Mouse (Mus musculus) kidney, postnatal 0 days (tissue): Measurements from ENCODE around the gene Jph2. TPM values are rescaled to one million over a fixed set of nuclear protein-coding genes. Genes with fewer than 3 reads are reported as not detected.
A peak's percentile ranks its signal among the peaks of the same experiment; 100 is the strongest.

Experiments
- ATAC-seq: fragments of 200-750 bp; cut with Nextera tagmentation; replicated peaks from 2 replicates; pipeline ENCODE4 v1.8.0; 2017; ENCODE audit warnings: low read depth, moderate number of reproducible peaks, moderate TSS enrichment, moderate library complexity; ENCODE audit not compliant: low FRiP score
- DNase-seq: peaks from one replicate; pipeline ENCODE4 v3.0.0-alpha.2; 2016; ENCODE audit warnings: low spot score
- H3K27ac ChIP-seq: fragments of 300-500 bp; sonication (generic); 2 replicates; pipeline ENCODE4 v1.5.1; 2014; ENCODE audit warnings: mild to moderate bottlenecking
- H3K27me3 ChIP-seq: fragments of 300-500 bp; sonication (generic); 2 replicates; pipeline ENCODE4 v1.6.1; 2014; ENCODE audit warnings: low read length, mixed read lengths; ENCODE audit not compliant: insufficient read depth
- H3K36me3 ChIP-seq: fragments of 300-500 bp; sonication (generic); 2 replicates; pipeline ENCODE4 v1.6.1; 2014; ENCODE audit warnings: low read length, mixed read lengths; ENCODE audit not compliant: insufficient read depth
- H3K4me1 ChIP-seq: fragments of 300-500 bp; sonication (generic); replicated peaks from 2 replicates; pipeline ENCODE4 v1.6.1; 2014; ENCODE audit warnings: antibody characterized with exemption, low read length, mixed read lengths; ENCODE audit not compliant: insufficient read depth
- H3K4me2 ChIP-seq: fragments of 300-500 bp; sonication (generic); 2 replicates; pipeline ENCODE4 v1.6.1; 2014; ENCODE audit warnings: mild to moderate bottlenecking, low read length, moderate library complexity, mixed read lengths
- H3K4me3 ChIP-seq: fragments of 300-500 bp; sonication (generic); replicated peaks from 2 replicates; pipeline ENCODE4 v1.5.1; 2014; ENCODE audit warnings: low read depth, low read length
- H3K9ac ChIP-seq: fragments of 300-500 bp; sonication (generic); 2 replicates; pipeline ENCODE4 v1.6.1; 2014; ENCODE audit warnings: low read depth, low read length
- H3K9me3 ChIP-seq: fragments of 300-500 bp; sonication (generic); replicated peaks from 2 replicates; pipeline ENCODE4 v1.6.1; 2016; ENCODE audit warnings: low read length, inconsistent platforms, mixed read lengths
- CTCF ChIP-seq: IDR thresholded peaks from 2 replicates; pipeline ENCODE4 v1.5.1; 2016; ENCODE audit warnings: antibody characterized with exemption, low read depth, mild to moderate bottlenecking, moderate library complexity
- WGBS: fragments of 180-500 bp; shearing (Covaris S2); extraction: QIAGEN DNeasy Blood & Tissue Kit; methylation state at CpG from one replicate; pipeline ENCODE4 v1.1.7; 2014; 5-methylcytosine and 5-hydroxymethylcytosine counted together
- polyA plus RNA-seq: library from polyadenylated mRNA; unstranded; fragments of >200 nt; fragmentation: Nextera tagmentation; extraction: Ambion mirVana; gene quantifications from 2 replicates; pipeline ENCODE4 v1.2.1, GENCODE M21; 2015

Jph2 gene
- polyA plus RNA-seq, 1 experiment from 2014 or later = 3.5 TPM

GRCm38 (mm10) chr2:163332368-163333055 lies 65.3 kb downstream of the Jph2 start:
- Histone ChIP-seq H3K4me2 (no peak overlapping the region), H3K9me3 (no peaks in the 10 kb centered on the region), H3K36me3 (no peaks in the 10 kb centered on the region), H3K4me3 (no peak overlapping the region), H3K27ac (no peak overlapping the region), H3K9ac (no peak overlapping the region), H3K4me1 (no peaks in the 10 kb centered on the region), H3K27me3 (no peaks in the 10 kb centered on the region)
- TF ChIP-seq CTCF = no peak
- ATAC-seq (no peak), DNase-seq (no peak)
- 70% methylated on average over 13 of the region's 13 CpGs for WGBS

DNA sequence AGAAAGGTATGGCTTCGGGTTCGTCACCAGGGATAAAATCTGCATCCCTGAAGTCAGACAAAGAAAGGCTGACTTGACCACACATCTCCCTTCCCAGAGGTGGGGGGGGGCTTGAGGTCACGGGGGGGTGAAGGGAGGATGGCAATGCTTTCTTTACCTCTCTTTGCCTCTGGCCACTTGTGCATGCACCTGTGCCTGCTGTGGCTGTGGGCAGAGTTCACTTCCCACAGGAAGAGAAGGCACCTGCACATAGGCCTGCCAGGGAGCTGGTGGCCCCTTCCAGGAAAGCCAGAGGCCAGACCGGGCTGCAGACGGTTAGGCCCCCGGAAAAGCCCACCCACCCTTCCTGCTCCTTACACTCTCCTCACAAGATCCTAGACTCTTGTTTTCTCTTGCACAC lies 66.4 kb downstream of the Jph2 start:
- H3K36me3 ChIP-seq = no peaks in the 10 kb centered on the region
- no peaks in the 10 kb centered on the region for H3K4me1 ChIP-seq
- no peak overlapping the region for H3K4me3 ChIP-seq
- ATAC-seq = no peak
- H3K27ac ChIP-seq = no peak overlapping the region
- no peak overlapping the region for H3K4me2 ChIP-seq
- TF ChIP-seq CTCF = no peak
- no peaks in the 10 kb centered on the region for H3K9me3 ChIP-seq
- no peak overlapping the region for H3K9ac ChIP-seq
- DNase-seq = no peak
- WGBS = 78% methylated on average over 6 of the region's 6 CpGs
- H3K27me3 ChIP-seq = no peaks in the 10 kb centered on the region

DNA sequence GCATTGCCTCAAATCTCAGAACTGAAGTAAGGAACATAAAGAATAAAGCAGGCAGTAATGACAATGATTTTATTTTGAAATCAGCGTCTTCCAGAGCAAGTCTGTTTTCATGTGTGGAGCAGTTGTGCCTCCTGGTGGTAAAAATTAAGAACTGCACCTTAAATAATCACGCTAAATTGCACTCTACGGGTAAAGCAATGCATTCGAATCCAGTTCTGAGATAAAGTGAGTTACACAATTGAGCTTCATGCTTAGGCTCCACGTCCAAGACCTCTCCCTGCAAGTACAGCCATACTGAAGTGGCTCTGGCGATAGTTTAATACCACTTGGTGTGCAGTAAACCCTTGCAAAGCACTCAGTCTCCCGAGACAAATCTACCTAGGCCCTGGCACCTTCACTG lies 67.1 kb downstream of the Jph2 start:
- no peaks in the 10 kb centered on the region for H3K9me3 ChIP-seq
- peak; percentile 92 for TF ChIP-seq CTCF
- DNase-seq = peak; percentile 64
- 22% methylated on average over 7 of the region's 7 CpGs for WGBS
- no peak overlapping the region for H3K27ac ChIP-seq
- H3K4me2 ChIP-seq = no peak overlapping the region
- H3K4me3 ChIP-seq = no peak overlapping the region
- no peak overlapping the region for H3K9ac ChIP-seq
- H3K36me3 ChIP-seq = no peaks in the 10 kb centered on the region
- no peak for ATAC-seq
- H3K27me3 ChIP-seq = no peaks in the 10 kb centered on the region
- no peaks in the 10 kb centered on the region for H3K4me1 ChIP-seq

GRCm38 (mm10) chr2:163323163-163323562 lies 74.6 kb downstream of the Jph2 start:
- DNase-seq (no peak), ATAC-seq (no peak)
- Histone ChIP-seq H3K4me3 (no peak overlapping the region), H3K4me2 (no peak overlapping the region), H3K27ac (no peak overlapping the region), H3K9ac (no peak overlapping the region), H3K4me1 (no peaks in the 10 kb centered on the region), H3K27me3 (0 out of 2 replicates have a peak, but pooled peaks cover 9% of the 10 kb centered on the region), H3K36me3 (no peaks in the 10 kb centered on the region), H3K9me3 (no peaks in the 10 kb centered on the region)
- no peak for TF ChIP-seq CTCF
- 31% methylated on average over 1 of the region's 1 CpGs for WGBS

DNA sequence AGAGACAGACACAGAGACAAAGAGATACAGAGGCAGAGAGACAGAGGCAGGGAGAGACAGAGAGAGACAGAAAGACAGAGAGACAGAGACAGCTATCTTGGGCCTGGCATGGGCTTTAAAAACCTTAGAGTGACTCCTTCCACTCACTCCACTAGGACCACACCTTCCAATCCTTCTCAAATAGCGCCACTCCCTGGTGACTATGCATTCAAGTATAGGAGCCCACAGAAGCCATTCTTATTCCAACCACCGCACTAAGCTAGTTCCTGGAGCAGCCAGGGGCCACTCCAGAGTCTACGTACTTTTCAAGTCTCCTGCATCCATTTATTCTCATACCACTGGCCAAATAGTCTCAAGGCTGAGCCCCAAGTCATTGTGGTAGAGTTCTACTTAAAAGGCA lies 79.0 kb downstream of the Jph2 start:
- no peaks in the 10 kb centered on the region for H3K4me1 ChIP-seq
- ATAC-seq (no peak), DNase-seq (no peak)
- H3K4me2 ChIP-seq = no peak overlapping the region
- H3K27me3 ChIP-seq = 0 out of 2 replicates have a peak, but pooled peaks cover 9% of the 10 kb centered on the region
- no peaks in the 10 kb centered on the region for H3K36me3 ChIP-seq
- H3K27ac ChIP-seq = no peak overlapping the region
- peak; percentile 43 for TF ChIP-seq CTCF
- no peak overlapping the region for H3K4me3 ChIP-seq
- H3K9ac ChIP-seq = no peak overlapping the region
- 91% methylated on average over 3 of the region's 3 CpGs for WGBS
- H3K9me3 ChIP-seq = no peaks in the 10 kb centered on the region

DNA sequence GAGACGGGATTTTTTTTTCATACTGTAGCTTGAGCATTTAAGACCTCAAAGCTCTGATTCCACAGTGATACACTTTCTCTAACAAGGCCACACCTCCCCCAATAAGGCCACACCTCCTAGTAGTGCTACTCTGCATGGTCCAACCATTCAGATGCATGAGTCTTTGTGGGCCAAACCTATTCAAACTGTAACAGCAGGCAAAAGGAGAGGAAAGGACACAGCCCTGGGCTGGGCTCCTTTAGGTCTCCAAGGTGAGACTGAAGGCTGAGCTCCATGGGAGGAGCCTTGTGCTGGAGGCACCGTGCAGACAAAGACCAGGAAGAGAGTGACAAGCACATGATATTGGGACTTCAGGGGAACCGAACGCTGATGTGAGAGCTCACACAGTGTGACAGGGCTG lies 80.5 kb downstream of the Jph2 start:
- no peak overlapping the region for H3K4me2 ChIP-seq
- H3K36me3 ChIP-seq = no peaks in the 10 kb centered on the region
- H3K9ac ChIP-seq = no peak overlapping the region
- H3K4me1 ChIP-seq = no peaks in the 10 kb centered on the region
- no peaks in the 10 kb centered on the region for H3K9me3 ChIP-seq
- no peak overlapping the region for H3K4me3 ChIP-seq
- no peak for TF ChIP-seq CTCF
- ATAC-seq (no peak), DNase-seq (no peak)
- WGBS = 74% methylated on average over 4 of the region's 4 CpGs
- H3K27ac ChIP-seq = no peak overlapping the region
- H3K27me3 ChIP-seq = 0 out of 2 replicates have a peak, but pooled peaks cover 3% of the 10 kb centered on the region
